Mouse (Mus musculus) forebrain, embryonic 14.5 days (tissue): ENCODE measurements around the gene Defb36. TPM values are rescaled to one million over a fixed set of nuclear protein-coding genes. Genes with fewer than 3 reads are reported as not detected.

Source experiments
- ATAC-seq: fragments of 200-750 bp; cut with Nextera tagmentation; 2 replicates; pipeline ENCODE4 v1.8.0; 2017; ENCODE audit warnings: mild to moderate bottlenecking, moderate library complexity
- DNase-seq: peaks from one replicate; pipeline ENCODE4 v3.0.0-alpha.2; 2015; ENCODE audit warnings: low spot score
- H3K27ac ChIP-seq: fragments of 300-500 bp; sonication (generic); 2 replicates; pipeline ENCODE4 v1.5.1; 2014; ENCODE audit warnings: low read depth, mild to moderate bottlenecking, control low read depth, low read length, moderate library complexity
- H3K27me3 ChIP-seq: fragments of 300-500 bp; sonication (generic); replicated peaks from 2 replicates; pipeline ENCODE4 v1.6.1; 2014; ENCODE audit warnings: low read length, control low read depth, mixed read lengths; ENCODE audit not compliant: control insufficient read depth, insufficient read depth
- H3K36me3 ChIP-seq: fragments of 300-500 bp; sonication (generic); 2 replicates; pipeline ENCODE4 v1.6.1; 2014; ENCODE audit warnings: low read length, control low read depth; ENCODE audit not compliant: control insufficient read depth, insufficient read depth
- H3K4me1 ChIP-seq: fragments of 300-500 bp; sonication (generic); 2 replicates; pipeline ENCODE4 v1.6.1; 2014; ENCODE audit warnings: antibody characterized with exemption, low read length, control low read depth; ENCODE audit not compliant: control insufficient read depth, insufficient read depth
- H3K4me2 ChIP-seq: fragments of 300-500 bp; sonication (generic); 2 replicates; pipeline ENCODE4 v1.6.1; 2014; ENCODE audit warnings: mild to moderate bottlenecking, control low read depth, low read length
- H3K4me3 ChIP-seq: fragments of 300-500 bp; sonication (generic); 2 replicates; pipeline ENCODE4 v1.5.1; 2014; ENCODE audit warnings: low read depth, low read length, control low read depth
- H3K9ac ChIP-seq: fragments of 300-500 bp; sonication (generic); 2 replicates; pipeline ENCODE4 v1.6.1; 2014; ENCODE audit warnings: mild to moderate bottlenecking, low read length, control low read depth, moderate library complexity
- H3K9me3 ChIP-seq: fragments of 300-500 bp; sonication (generic); replicated peaks from 2 replicates; pipeline ENCODE4 v1.6.1; 2016; ENCODE audit warnings: low read length, control low read depth, mixed read lengths; ENCODE audit not compliant: control insufficient read depth
- WGBS: fragments of 180-500 bp; shearing (Covaris S2); extraction: QIAGEN DNeasy Blood & Tissue Kit; methylation state at CpG from one replicate; pipeline ENCODE4 v1.1.7; 2014; 5-methylcytosine and 5-hydroxymethylcytosine counted together
- polyA plus RNA-seq: library from polyadenylated mRNA; unstranded; fragments of >200 nt; fragmentation: Nextera tagmentation; extraction: Ambion mirVana; gene quantifications from 2 replicates; pipeline ENCODE4 v1.2.1, GENCODE M21; 2014

Defb36 gene
- not detected in 2 replicates for polyA plus RNA-seq

- H3K4me3 ChIP-seq: no peak within 1 kb of the TSS
- no peaks in the 10 kb centered on the region for H3K27me3 ChIP-seq
- H3K4me1 ChIP-seq: no peaks in the 10 kb centered on the region
- ATAC-seq (no peak), DNase-seq (no peak)
- no peaks in the 10 kb centered on the region for H3K9me3 ChIP-seq
- 86% methylated on average over 15 of the region's 15 CpGs for WGBS
- no peak within 1 kb of the TSS for H3K9ac ChIP-seq
- H3K27ac ChIP-seq: no peak within 1 kb of the TSS
- H3K36me3 ChIP-seq: no peaks in the 10 kb centered on the region
- H3K4me2 ChIP-seq: no peak within 1 kb of the TSS
These were observed at the start of gene Defb36 for GRCm38 (mm10) chr2:152604057-152604456. Gene Defb36 (plus strand): TSS chr2:152604327.

DNA sequence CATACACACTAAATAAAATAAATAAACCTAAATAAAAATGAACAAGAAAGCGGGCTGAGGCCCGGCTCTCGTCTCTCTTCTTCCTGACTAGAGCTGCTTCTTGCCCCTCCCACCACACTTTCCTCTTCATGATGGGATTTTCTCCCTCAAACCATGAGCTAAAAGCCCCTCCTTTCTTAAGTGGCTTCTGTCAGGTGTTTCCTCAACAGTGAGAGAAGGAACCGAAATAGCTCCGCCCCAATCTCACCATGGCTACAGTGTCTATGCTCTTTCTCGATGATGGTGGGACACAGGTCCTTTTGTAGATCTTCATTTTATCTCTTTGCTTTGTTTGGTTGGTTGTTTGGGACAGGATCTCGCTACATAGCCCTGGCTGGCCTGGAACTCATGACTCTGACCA is 47.5 kb upstream of the Defb36 start:
- DNase-seq: no peak

DNA sequence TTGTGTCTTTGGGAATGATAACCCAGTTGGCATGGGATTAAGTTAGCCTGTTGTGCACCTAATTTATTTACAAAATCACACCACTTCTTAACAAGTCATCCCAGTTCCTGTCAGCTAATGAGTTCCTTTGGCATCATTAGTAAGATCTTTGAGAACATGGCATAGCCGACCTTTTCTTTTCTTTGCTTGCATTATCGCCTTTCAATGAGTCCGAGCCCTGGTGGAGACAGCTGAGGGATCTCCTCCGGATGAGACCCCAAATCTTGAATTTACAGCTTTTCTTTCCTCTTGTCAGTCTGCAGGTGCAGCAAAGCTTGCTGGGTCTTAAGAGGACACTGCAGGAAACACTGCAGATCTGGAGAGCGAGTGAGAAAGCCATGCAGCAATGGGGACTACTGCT is 35.1 kb upstream of the Defb36 start, which contains the start of gene Gm17416:
Gm17416 (plus strand) TSS at position 301 of the 400 bp plus-strand sequence.
- WGBS: 77% methylated on average over 5 of the region's 5 CpGs
- Histone ChIP-seq H3K4me1 (no peaks in the 10 kb centered on the region), H3K4me2 (no peak within 1 kb of the TSS), H3K9me3 (no peaks in the 10 kb centered on the region), H3K27me3 (no peaks in the 10 kb centered on the region), H3K9ac (no peak within 1 kb of the TSS), H3K4me3 (no peak within 1 kb of the TSS), H3K36me3 (no peaks in the 10 kb centered on the region), H3K27ac (no peak within 1 kb of the TSS)
- DNase-seq: no peak
- ATAC-seq: no peak

More for the DNA sequence above, 47.5 kb upstream of the Defb36 start:
- no peaks in the 10 kb centered on the region for H3K9me3 ChIP-seq
- H3K4me1 ChIP-seq: no peaks in the 10 kb centered on the region
- H3K27me3 ChIP-seq: no peaks in the 10 kb centered on the region
- 88% methylated on average over 7 of the region's 7 CpGs for WGBS
- ATAC-seq: no peak
- no peaks in the 10 kb centered on the region for H3K36me3 ChIP-seq
- no peak overlapping the region for H3K9ac ChIP-seq
- no peak overlapping the region for H3K4me2 ChIP-seq
- H3K4me3 ChIP-seq: no peak overlapping the region
- no peak overlapping the region for H3K27ac ChIP-seq

DNA sequence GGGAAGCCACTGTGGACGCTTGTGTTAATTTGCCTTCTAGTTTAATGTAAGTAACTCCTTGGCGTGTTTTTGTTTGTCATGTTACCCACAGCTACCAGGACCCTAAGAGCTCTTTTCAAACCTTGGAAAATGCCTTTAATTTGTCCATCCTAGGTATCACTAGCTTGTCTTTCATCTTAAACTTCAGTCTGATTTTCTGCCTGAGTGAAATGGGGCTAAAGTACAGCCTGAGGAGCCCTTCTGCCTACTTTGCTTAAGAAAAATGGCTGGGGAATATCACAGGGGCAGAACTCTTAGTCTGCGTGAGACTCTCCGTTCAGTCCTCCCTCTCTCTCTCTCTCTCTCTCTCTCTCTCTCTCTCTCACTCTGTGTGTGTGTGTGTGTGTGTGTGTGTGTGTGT is 34.2 kb upstream of the Defb36 start:
- Histone ChIP-seq H3K9me3 (no peaks in the 10 kb centered on the region), H3K36me3 (no peaks in the 10 kb centered on the region), H3K4me1 (no peaks in the 10 kb centered on the region), H3K27ac (no peak overlapping the region), H3K27me3 (no peaks in the 10 kb centered on the region), H3K4me2 (no peak overlapping the region), H3K4me3 (no peak overlapping the region), H3K9ac (no peak overlapping the region)
- ATAC-seq (no peak), DNase-seq (no peak)
- 79% methylated on average over 4 of the region's 4 CpGs for WGBS

- Histone ChIP-seq H3K27me3 (no peaks in the 10 kb centered on the region), H3K36me3 (no peaks in the 10 kb centered on the region), H3K9me3 (no peaks in the 10 kb centered on the region), H3K4me3 (no peak overlapping the region), H3K4me1 (no peaks in the 10 kb centered on the region), H3K9ac (no peak overlapping the region), H3K27ac (no peak overlapping the region), H3K4me2 (no peak overlapping the region)
- 86% methylated on average over 6 of the region's 6 CpGs for WGBS
- ATAC-seq (no peak), DNase-seq (no peak)
These were observed 33.8 kb upstream of the Defb36 start for GRCm38 (mm10) chr2:152570313-152570712.

- DNase-seq (no peak), ATAC-seq (no peak)
- WGBS: 63% methylated on average over 11 of the region's 11 CpGs
- no peaks in the 10 kb centered on the region for H3K36me3 ChIP-seq
- no peak within 1 kb of the TSS for H3K9ac ChIP-seq
- H3K4me3 ChIP-seq: no peak within 1 kb of the TSS
- no peak within 1 kb of the TSS for H3K4me2 ChIP-seq
- no peaks in the 10 kb centered on the region for H3K9me3 ChIP-seq
- H3K27ac ChIP-seq: no peak within 1 kb of the TSS
- no peaks in the 10 kb centered on the region for H3K4me1 ChIP-seq
- no peaks in the 10 kb centered on the region for H3K27me3 ChIP-seq
These were observed 31.9 kb upstream of the Defb36 start, which contains the start of gene Defb21 for GRCm38 (mm10) chr2:152572114-152572794. Gene Defb21 (plus strand): TSS chr2:152572744.

DNA sequence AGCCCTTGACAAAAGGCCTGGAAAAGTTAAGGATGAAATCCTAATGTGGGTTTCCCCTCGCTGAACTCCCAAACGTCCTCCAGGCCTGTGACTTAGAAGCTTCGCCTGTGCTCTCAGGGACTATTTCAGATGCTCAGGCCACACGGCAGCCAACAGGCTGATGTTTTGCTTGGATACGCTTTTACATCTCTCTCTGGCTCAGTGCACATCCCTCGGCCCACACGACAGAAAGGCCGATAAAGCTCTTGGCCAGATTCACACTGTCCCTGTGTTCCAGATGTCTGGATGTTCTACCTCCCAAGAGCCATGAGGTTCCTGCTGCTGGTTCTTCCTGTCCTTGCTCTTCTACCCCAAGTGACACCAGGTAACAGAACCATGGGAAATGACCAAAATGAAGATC is 30.6 kb upstream of the Defb36 start:
- Histone ChIP-seq H3K4me3 (no peak overlapping the region), H3K4me1 (no peaks in the 10 kb centered on the region), H3K27ac (no peak overlapping the region), H3K9me3 (no peaks in the 10 kb centered on the region), H3K36me3 (no peaks in the 10 kb centered on the region), H3K9ac (no peak overlapping the region), H3K27me3 (no peaks in the 10 kb centered on the region), H3K4me2 (no peak overlapping the region)
- ATAC-seq (no peak), DNase-seq (no peak)
- WGBS: 89% methylated on average over 8 of the region's 8 CpGs

GRCm38 (mm10) chr2:152580107-152580506 is 24.0 kb upstream of the Defb36 start, which contains the start of gene Defb19:
Gene Defb19 (minus strand): TSS chr2:152580312.
- Histone ChIP-seq H3K4me3 (no peak within 1 kb of the TSS), H3K9ac (no peak within 1 kb of the TSS), H3K4me2 (no peak within 1 kb of the TSS), H3K4me1 (no peaks in the 10 kb centered on the region), H3K9me3 (no peaks in the 10 kb centered on the region), H3K36me3 (no peaks in the 10 kb centered on the region), H3K27me3 (no peaks in the 10 kb centered on the region), H3K27ac (no peak within 1 kb of the TSS)
- DNase-seq (no peak), ATAC-seq (no peak)
- WGBS: 71% methylated on average over 7 of the region's 7 CpGs

DNA sequence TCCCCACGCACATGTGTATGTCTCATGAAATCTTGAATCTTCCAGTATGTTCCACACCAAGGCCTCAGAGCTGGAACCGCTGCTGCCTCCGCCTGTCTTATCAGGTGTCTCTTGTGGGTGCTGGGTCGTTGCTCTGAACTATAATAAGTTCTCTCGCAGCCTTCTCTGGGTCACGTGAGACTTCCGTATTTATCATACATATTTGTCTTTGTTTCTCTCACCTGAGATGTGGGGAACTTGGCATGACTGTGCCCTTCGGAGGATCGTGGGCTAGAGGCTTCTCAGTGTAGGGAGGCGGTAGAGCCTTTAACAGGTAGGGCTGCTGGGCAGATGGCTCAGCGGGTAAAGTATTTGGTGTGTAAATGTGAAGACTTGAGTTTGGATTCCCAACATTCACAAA is 23.5 kb upstream of the Defb36 start:
- H3K9me3 ChIP-seq: no peaks in the 10 kb centered on the region
- H3K36me3 ChIP-seq: no peaks in the 10 kb centered on the region
- no peaks in the 10 kb centered on the region for H3K4me1 ChIP-seq
- ATAC-seq (no peak), DNase-seq (no peak)
- WGBS: 91% methylated on average over 11 of the region's 11 CpGs
- H3K4me2 ChIP-seq: no peak overlapping the region
- H3K4me3 ChIP-seq: no peak overlapping the region
- no peak overlapping the region for H3K27ac ChIP-seq
- no peak overlapping the region for H3K9ac ChIP-seq
- no peaks in the 10 kb centered on the region for H3K27me3 ChIP-seq
